Mouse (Mus musculus) frontal cortex, adult (tissue): ENCODE measurements around the gene Opn5.
A peak's percentile ranks its signal among the peaks of the same experiment; 100 is the strongest.

Experiments used
- ATAC-seq: cut with Nextera tagmentation; 2 replicates; pipeline ENCODE4 v1.9.2; 2017; ENCODE audit warnings: mild to moderate bottlenecking, moderate library complexity, mixed read lengths; ENCODE audit not compliant: low TSS enrichment

Opn5 gene

GRCm38 (mm10) chr17:42611295-42611694 is at the start of gene Opn5:
TSS of gene Opn5 (minus strand) at chr17:42611395.
- ATAC-seq = no peak

GRCm38 (mm10) chr17:42658634-42659422 is 47.6 kb upstream of the Opn5 start:
- peak; percentile 85 for ATAC-seq

GRCm38 (mm10) chr17:42643416-42643815 is 32.2 kb upstream of the Opn5 start:
- no peak for ATAC-seq

GRCm38 (mm10) chr17:42630206-42630605 is 19.0 kb upstream of the Opn5 start:
- no peak; the same call in 1 of the 2 replicates for ATAC-seq

GRCm38 (mm10) chr17:42613043-42613737 is 2.0 kb upstream of the Opn5 start:
- ATAC-seq = peak; percentile 96

- ATAC-seq = no peak
Observed at GRCm38 (mm10) chr17:42608270-42608669, 2.9 kb downstream of the Opn5 start.

- peak; percentile 95 for ATAC-seq
Observed at GRCm38 (mm10) chr17:42602829-42603784, 8.1 kb downstream of the Opn5 start.

- peak; percentile 31; the same call in 1 of the 2 replicates for ATAC-seq
Observed at GRCm38 (mm10) chr17:42586486-42586885, 24.7 kb downstream of the Opn5 start.

- ATAC-seq = no peak
Observed at GRCm38 (mm10) chr17:42583029-42583331, 28.2 kb downstream of the Opn5 start.

- ATAC-seq = 0 out of 2 replicates have a peak, but pooled peaks have one; percentile 31
Observed at GRCm38 (mm10) chr17:42582281-42583028, 28.7 kb downstream of the Opn5 start.

- ATAC-seq = no peak
Observed at GRCm38 (mm10) chr17:42580623-42581022, 30.6 kb downstream of the Opn5 start.

GRCm38 (mm10) chr17:42580196-42580595 is 31.0 kb downstream of the Opn5 start:
- ATAC-seq = no peak

GRCm38 (mm10) chr17:42576671-42577168 is 34.5 kb downstream of the Opn5 start:
- no peak for ATAC-seq

GRCm38 (mm10) chr17:42573786-42574185 is 37.4 kb downstream of the Opn5 start:
- no peak for ATAC-seq

- ATAC-seq = peak; percentile 64
Observed at GRCm38 (mm10) chr17:42549578-42549977, 61.6 kb downstream of the Opn5 start.

GRCm38 (mm10) chr17:42530147-42530546 is 81.0 kb downstream of the Opn5 start:
- ATAC-seq = no peak

GRCm38 (mm10) chr17:42509356-42510262 is 101.6 kb downstream of the Opn5 start:
- peak; percentile 95 for ATAC-seq
